Mouse (Mus musculus): Measurements from ENCODE around the gene Cdyl2.

GRCm38 (mm10) chr8:116524915-116525314 lies 207.9 kb downstream of the Cdyl2 start:
- TF ChIP-seq CTCF (IDR thresholded peaks at IDR 0.05; ENCODE audit: low read depth), result no peak
- TF ChIP-seq EP300 (optimal IDR thresholded peaks at IDR 0.05), result no peak

All from stomach, postnatal 0 days (tissue).